Mouse (Mus musculus): Measurements from ENCODE around the gene Epm2aip1.

The Epm2aip1 gene

GRCm38 (mm10) chr9:111271434-111272160 lies at the start of gene Epm2aip1, which contains the start of gene Mlh1:
Gene Epm2aip1 (plus strand): TSS chr9:111271929.
Gene Mlh1 (minus strand): TSS chr9:111271791.
- peak; percentile 100 for DNase-seq

GRCm38 (mm10) chr9:111223406-111223805 lies 48.3 kb upstream of the Epm2aip1 start:
- DNase-seq = no peak

GRCm38 (mm10) chr9:111228446-111228845 lies 43.3 kb upstream of the Epm2aip1 start:
- DNase-seq = no peak

- no peak for DNase-seq
Observed at GRCm38 (mm10) chr9:111234701-111235100, 37.0 kb upstream of the Epm2aip1 start.

- no peak for DNase-seq
Observed at GRCm38 (mm10) chr9:111237726-111238125, 34.0 kb upstream of the Epm2aip1 start.

- no peak for DNase-seq
Observed at GRCm38 (mm10) chr9:111239821-111240220, 31.9 kb upstream of the Epm2aip1 start.

- no peak for DNase-seq
Observed at GRCm38 (mm10) chr9:111243384-111243783, 28.3 kb upstream of the Epm2aip1 start.

GRCm38 (mm10) chr9:111245546-111245945 lies 26.2 kb upstream of the Epm2aip1 start:
- DNase-seq = no peak

- DNase-seq = no peak
Observed at GRCm38 (mm10) chr9:111247682-111248246, 24.0 kb upstream of the Epm2aip1 start.

- no peak for DNase-seq
Observed at GRCm38 (mm10) chr9:111252161-111252869, 19.4 kb upstream of the Epm2aip1 start.

GRCm38 (mm10) chr9:111260360-111260985 lies 11.3 kb upstream of the Epm2aip1 start:
- DNase-seq = no peak

- no peak for DNase-seq
Observed at GRCm38 (mm10) chr9:111261356-111261755, 10.4 kb upstream of the Epm2aip1 start.

- no peak for DNase-seq
Observed at GRCm38 (mm10) chr9:111267998-111268397, 3.7 kb upstream of the Epm2aip1 start.

GRCm38 (mm10) chr9:111270606-111271005 lies 1.1 kb upstream of the Epm2aip1 start:
- DNase-seq = no peak

- DNase-seq = no peak
Observed at GRCm38 (mm10) chr9:111271056-111271433, 684 bp upstream of the Epm2aip1 start.

GRCm38 (mm10) chr9:111272356-111272755 lies 627 bp downstream of the Epm2aip1 start:
- DNase-seq = no peak

- DNase-seq = no peak
Observed at GRCm38 (mm10) chr9:111272996-111273785, 1.5 kb downstream of the Epm2aip1 start.

GRCm38 (mm10) chr9:111273958-111274357 lies 2.2 kb downstream of the Epm2aip1 start:
- no peak for DNase-seq

- peak; percentile 17 for DNase-seq
Observed at GRCm38 (mm10) chr9:111275156-111275555, 3.4 kb downstream of the Epm2aip1 start.

- DNase-seq = no peak
Observed at GRCm38 (mm10) chr9:111285061-111285460, 13.3 kb downstream of the Epm2aip1 start.

GRCm38 (mm10) chr9:111285676-111286075 lies 13.9 kb downstream of the Epm2aip1 start:
- no peak for DNase-seq

GRCm38 (mm10) chr9:111286468-111286867 lies 14.7 kb downstream of the Epm2aip1 start:
- no peak for DNase-seq

GRCm38 (mm10) chr9:111287956-111288355 lies 16.2 kb downstream of the Epm2aip1 start:
- DNase-seq = no peak
